Mouse (Mus musculus) layer of hippocampus, adult 9-11 months (tissue): ENCODE data around the gene Gm10277.

Experiments
- DNase-seq: peaks from one replicate; pipeline ENCODE4 v3.0.0; 2022

Gm10277 gene

GRCm38 (mm10) chr11:77787707-77788106 lies at the start of gene Gm10277:
Gm10277 (minus strand) TSS chr11:77787747.
- no peak for DNase-seq

- no peak for DNase-seq
These were observed 49.2 kb upstream of the Gm10277 start for GRCm38 (mm10) chr11:77836751-77837150.

GRCm38 (mm10) chr11:77836290-77836689 lies 48.7 kb upstream of the Gm10277 start:
- DNase-seq = no peak

DNA sequence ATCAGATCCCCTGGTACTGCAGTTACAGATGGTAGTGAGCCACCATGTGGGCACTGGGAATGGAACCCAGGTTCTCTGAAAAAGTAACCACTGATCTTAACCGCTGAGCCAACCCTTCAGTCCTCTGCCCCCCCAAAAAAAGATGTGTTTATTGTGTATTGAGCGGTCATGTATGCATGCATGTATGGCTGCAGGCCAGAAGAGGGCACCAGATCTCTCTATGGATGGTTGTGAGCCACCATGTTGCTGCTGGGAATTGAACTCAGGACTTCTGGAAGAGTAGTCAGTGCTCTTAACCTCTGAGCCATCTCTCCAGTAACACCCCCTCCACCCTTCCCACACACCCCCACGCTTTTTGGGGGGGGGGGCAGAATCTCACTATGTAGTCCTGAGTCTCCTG lies 47.6 kb upstream of the Gm10277 start:
- no peak for DNase-seq

DNA sequence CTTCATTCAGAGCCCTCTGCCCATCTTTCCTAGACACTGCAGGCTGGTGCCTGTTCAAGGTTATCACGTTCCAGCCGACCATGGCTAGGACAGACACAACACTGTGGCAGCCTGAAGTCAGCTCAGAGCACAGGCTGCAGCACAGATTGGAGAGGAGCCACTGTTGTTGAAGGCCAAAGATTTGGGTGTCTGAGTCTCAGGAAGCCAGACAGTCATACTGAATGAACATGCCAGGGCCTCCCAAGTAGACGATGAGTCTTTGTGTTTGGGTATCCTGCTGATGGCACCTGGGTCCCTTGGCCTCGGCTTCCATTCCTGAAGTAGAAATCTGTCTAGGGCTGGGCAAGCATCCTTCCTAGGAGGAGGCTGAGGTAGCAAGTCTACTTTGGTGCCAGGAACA lies 45.0 kb upstream of the Gm10277 start:
- DNase-seq = no peak

DNA sequence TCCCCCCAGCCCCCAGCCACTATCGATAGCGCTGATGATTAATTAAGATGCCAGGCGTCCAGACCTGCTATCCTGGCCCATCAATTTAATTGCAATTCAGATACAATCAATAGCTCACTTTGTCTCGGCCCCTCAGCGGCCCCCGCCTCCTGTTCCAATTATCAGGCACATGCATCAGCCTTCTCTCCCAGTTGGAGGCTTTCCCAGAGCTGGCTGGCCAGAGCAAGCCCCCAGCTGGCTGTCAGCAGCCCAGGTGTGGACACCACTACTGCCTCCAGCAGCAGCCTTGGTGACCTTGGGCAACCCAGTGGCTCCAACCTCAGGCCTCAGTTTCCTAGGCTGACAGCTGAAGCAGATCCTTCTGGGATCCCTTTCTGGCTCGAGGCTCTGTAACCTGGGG lies 43.3 kb upstream of the Gm10277 start:
- no peak for DNase-seq

DNA sequence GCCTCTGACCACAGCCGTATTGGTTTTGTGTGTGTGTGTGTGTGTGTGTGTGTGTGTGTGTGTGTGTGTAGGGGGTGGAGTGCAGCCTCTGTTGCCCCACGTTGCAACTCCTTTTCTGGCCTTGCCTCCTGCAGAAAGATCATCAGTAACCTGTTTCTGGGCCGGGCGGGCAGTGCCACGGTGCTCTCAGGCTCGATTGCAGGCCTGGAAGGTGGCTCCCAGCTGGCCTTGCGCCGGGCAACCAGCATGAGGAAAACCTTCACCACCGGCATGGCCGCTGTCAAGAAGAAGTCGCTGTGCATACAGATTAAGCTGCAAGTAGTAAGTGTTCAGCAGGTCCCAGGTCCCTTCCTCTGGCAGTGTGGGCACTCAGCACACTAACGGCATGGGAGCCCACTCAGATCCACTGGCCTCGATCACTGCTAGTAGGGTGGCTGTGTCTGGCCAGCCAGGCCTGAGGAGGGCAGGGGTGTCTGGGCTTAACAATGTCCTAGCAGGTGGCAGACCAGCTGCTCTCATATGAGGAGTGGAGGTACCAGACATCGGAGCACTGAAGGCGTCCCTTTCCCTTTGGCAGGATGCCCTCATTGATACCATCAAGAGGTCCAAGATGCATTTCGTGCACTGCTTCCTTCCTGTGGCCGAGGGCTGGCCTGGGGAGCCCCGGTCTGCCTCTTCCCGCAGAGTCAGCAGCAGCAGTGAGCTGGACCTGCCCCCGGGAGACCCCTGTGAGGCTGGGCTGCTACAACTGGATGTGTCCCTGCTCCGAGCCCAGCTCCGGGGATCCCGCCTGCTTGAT lies 41.7 kb upstream of the Gm10277 start:
- no peak for DNase-seq

DNA sequence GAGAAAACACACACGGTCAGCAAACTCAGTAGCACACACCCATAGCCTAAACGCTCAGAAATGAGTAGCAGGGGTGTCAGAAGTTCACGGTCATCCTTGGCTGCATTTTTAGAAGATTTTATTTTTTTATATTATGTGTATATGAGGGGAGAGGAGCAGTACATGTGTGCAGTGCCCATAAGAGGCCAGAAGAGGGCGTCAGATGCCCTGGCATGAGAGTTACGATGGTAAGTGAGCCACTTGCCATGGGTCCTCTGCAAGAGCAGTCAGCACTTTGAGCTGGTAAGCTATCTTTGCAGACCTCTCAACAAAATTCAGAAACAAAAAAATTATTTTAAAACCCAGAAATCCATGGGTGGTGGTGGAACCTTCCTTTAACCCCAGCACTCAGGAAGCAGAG lies 40.6 kb upstream of the Gm10277 start:
- DNase-seq = no peak

DNA sequence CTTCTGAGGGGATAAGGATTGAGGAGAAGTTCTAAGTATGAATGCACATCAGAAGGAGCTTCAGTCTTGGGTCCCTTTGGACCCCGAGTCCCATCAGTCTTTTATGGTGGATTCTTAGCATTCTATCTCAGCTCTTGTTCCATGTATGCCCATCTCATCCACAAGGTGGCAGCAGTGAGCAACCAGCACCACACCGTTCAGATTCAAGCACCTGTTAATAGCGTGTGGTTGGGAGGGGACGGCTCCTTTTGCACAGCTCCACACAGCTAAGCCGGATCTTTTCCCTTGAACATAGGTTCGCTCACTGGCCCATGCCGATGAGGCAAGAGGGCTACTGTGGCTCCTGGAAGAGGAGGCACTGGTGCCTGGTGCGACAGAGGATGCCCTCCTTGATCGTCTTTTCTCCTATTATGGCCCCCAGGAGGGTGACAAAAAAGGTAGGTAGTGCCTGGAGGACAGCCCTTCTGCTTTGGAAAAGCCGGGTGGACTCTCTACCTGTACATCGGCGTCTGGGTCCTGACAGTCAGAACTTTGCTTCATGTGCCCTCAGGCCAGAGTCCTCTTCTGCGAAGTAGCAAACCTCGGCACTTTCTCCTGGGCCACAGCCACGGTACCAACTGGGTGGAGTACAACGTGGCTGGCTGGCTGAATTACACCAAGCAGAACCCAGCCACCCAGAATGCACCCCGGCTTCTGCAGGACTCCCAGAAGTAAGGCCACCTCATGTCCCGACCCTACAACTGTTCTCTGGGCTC lies 39.9 kb upstream of the Gm10277 start:
- peak; percentile 67 for DNase-seq

GRCm38 (mm10) chr11:77826311-77826710 lies 38.8 kb upstream of the Gm10277 start:
- no peak for DNase-seq

- DNase-seq = peak; percentile 67
These were observed 38.3 kb upstream of the Gm10277 start for GRCm38 (mm10) chr11:77825853-77826252.

GRCm38 (mm10) chr11:77822781-77823180 lies 35.2 kb upstream of the Gm10277 start:
- DNase-seq = no peak

DNA sequence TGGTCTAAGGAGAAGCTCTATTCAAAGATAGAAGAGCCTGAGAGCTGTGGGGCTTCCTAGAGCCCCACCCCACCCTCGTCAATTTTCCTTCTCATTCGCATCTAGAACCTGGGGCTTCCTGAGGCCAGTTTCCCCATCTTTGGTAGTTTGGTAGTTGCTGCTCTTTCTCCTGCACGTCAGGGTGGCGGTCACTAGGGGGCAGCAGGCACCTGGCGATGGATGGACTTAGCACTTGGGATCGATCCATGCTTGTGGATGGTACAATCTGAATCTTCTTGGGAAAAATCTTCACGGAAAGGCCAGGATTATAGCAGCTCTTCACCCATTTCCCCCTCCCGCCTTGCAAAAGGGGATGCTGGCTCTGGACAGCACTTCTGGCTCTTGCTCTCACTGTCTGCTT lies 34.1 kb upstream of the Gm10277 start:
- DNase-seq = no peak

- DNase-seq = no peak
These were observed 28.5 kb upstream of the Gm10277 start for GRCm38 (mm10) chr11:77816003-77816402.

GRCm38 (mm10) chr11:77813969-77814368 lies 26.4 kb upstream of the Gm10277 start:
- no peak for DNase-seq

GRCm38 (mm10) chr11:77810018-77810417 lies 22.5 kb upstream of the Gm10277 start:
- DNase-seq = no peak

DNA sequence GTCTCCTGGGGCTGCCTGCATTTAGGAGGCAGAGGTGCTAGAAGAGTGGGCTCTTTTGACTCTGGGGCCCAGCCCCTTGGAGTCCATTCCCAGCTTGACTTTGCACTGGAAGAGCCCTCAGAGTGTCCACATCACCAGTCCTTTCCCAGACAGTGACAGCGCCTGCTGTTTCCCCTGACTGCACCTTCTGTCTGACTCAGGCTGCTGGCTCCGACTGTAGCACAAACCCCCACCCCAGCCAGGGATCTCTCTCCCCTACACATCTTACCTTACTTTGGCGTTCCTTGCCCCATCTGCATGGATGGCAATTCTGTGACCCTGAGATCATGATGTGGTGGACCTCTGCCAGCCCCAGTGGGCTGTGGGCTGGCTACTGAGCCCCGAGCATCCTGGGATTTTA lies 21.7 kb upstream of the Gm10277 start:
- DNase-seq = no peak

- DNase-seq = no peak
These were observed 20.5 kb upstream of the Gm10277 start for GRCm38 (mm10) chr11:77808051-77808465.

- DNase-seq = no peak
These were observed 19.3 kb upstream of the Gm10277 start for GRCm38 (mm10) chr11:77806855-77807254.

GRCm38 (mm10) chr11:77806218-77806617 lies 18.7 kb upstream of the Gm10277 start:
- no peak for DNase-seq

- peak; percentile 69 for DNase-seq
These were observed 14.9 kb upstream of the Gm10277 start for GRCm38 (mm10) chr11:77802341-77802865.

GRCm38 (mm10) chr11:77800869-77801701 lies 13.5 kb upstream of the Gm10277 start:
- DNase-seq = no peak

DNA sequence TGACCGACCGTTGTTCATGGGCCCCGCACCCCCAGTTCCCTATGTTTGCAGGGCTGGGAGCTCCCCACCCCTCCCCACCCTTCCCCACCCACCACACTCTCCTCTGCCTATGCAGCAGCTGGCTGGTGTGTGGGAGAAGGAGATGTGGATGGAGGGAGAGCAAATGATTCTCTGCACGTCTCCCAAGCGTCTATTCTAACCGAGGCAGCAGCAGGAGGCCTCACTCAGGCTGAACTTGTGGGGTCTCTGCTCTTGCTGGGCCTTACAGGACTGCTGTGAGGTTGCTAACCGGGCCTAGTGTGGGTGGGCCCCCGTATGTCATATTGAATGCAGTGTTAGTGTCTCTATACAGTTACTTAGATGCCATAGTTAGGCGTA lies 12.9 kb upstream of the Gm10277 start:
- DNase-seq = no peak
